Mouse (Mus musculus) ZHBTc4 (cell line): Measurements from ENCODE around the gene Ccnd1.

Experiments
- DNase-seq: peaks from one replicate; pipeline ENCODE4 v3.0.0-alpha.2; 2011; ENCODE audit warnings: low read depth, low spot score

Ccnd1 gene

DNA sequence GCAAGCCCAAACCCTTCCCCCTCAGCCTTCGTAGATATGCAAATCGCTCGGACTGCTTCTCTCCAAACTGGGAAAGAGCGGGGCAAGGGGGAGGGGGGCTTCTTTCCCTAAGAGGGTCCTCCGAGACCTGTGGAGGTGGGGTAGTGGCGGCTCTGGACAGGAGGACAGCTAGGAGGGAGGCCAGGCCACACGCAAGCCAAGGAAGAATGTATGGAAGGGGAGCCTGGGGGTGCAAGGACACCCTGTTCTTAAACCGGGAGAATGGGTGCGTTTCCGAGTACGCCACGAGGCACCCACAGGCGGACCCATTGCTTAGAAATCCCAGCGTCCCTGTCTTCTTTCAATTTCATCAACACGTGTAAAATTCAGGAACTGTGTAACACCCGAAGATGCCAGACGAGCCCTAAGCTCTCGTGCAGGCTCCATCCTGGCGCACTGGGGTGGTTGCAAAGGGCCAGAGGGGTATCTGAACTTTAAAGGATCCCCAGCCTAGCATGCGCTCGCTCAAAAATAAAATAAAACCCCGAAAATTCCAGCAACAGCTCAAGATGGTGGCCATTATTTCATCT, 362 bp upstream of the Ccnd1 start:
- DNase-seq = no peak

DNA sequence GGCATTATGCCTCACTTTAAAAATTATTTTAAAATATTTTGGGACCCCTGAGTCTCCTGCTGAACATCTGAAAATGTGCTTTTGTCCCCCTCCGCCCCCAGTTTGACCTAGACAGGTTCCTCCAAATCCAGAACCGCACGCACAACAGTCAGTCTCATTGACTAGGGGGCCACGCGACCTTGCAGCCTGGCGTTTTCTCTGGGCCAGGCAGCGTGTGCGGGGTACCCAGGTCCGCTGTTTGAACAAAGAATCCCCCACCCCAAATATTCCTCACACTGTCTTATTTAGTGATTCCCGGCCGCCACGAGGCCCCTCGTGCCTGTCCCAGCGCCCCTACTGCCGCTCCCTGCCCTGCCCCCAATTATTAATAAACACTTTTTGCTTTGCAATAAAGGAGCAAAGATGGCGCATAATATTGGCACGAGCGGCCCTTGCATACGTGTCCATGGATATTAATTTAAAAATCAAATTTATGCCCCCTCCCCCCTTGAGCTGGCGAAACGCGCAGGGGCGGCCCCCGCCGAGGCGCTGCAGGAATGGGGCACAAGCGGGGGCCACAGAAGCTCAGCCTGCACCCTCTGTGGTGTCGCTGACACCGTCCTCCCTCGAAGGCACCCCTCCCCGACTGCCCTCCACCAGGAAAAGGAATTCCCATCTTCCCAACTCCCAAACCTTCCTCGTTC, 923 bp downstream of the Ccnd1 start:
- no peak for DNase-seq

DNA sequence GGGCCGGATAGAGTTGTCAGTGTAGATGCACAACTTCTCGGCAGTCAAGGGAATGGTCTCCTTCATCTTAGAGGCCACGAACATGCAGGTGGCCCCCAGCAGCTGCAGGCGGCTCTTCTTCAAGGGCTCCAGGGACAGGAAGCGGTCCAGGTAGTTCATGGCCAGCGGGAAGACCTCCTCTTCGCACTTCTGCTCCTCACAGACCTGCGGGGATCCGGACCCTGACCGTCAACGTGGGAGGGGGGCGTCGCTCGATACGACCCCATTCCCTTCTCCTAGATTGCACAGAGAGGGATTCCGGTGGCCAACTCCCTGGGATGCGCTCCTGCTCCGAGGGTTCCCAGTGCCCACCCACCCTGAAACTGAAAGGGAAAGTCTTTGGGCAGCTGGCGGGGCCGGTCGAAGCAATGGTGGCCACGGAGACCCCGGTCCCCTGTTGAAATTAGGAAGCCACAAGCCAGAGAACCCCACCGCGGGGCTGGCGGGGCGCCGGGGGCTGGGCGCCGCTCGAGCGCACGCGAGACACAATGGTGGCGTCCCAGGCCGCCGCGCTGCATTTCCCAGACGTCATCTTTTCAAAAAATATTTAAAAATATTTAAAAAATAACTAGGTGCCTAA, 1.7 kb downstream of the Ccnd1 start:
- no peak for DNase-seq

DNA sequence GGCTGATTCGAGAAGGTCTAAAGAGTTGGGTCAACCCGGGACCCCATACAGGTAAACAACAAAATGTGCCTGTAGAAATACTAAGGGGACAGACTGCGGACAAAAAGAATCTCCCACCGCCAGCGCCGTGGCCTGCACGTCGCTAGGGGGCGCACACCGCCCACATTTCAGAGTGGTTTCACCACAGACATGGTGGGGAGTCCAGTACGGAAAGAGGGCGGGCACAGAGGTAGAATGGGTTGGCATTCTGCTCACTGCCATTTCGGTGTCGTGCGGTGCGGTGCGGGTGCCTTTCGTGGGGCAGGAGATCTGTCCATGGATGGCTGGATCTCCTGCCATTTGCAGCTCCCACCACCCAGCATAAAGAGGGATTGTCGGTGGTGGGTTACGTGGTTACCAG, 2.2 kb downstream of the Ccnd1 start:
- DNase-seq = peak; percentile 93

DNA sequence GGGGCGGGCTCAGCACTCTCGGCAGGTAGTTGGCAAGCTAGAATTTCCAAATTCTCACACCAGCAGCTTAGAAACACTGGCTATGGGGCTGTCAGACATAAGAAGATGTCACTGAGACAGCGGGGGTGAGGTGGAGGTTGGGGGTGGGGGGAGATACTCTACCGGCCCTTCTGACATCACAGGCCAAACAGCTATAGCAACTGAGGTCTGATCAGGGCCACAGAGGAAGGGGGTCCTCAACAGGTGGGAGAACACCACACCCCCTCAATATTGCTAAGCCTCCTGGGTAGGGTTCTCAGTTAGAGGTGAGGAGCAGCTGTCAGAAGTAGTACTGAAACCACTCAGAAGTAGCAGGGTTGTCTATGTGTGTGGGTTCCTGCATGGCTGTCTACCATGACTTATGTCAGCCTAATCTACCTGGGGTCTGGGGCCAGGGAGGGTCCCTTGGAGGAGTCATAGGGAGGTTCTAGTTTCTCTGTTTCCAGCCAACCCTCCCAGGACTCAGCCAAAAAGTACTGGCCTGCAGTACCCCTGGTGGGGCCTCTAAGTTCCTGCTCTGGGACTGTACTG, 3.3 kb downstream of the Ccnd1 start:
- no peak for DNase-seq

DNA sequence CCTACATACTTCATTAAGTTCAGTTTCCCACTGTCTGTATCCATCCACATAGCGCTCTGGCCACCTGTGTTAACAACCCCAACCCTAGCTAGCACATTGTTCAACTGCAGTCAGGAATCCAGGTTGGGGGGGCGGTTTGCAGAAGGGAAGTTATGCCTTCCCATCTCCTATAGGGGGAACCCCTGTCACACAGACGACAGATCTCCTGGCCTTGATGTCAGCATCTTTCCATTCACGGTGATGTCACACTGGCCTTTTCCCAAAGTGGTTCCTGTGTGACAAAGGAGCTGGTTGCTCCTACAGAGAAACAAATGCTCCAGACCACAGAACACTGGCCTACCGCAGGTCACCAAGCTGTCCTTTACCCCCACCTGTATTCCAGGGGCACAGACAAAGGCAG, 4.2 kb downstream of the Ccnd1 start:
- DNase-seq = peak; percentile 56

DNA sequence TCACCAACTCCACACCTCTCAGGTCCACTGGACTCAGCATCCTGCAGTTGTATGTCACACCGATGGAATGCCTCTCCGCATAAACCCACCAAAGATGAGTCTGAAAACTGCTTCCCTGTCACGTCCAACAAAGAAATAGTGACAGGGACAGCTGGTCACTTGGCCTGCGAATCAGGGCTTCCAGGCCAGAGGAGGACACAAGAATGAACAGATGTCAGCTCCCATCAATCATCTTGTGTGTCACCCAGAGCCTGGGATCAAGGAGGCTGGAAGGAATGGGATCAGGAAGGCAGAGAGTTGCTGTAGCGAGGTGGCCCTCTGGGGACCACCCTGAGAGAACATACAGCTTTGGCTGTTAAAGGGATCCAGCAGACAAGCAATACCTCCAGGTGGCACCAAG, 4.8 kb downstream of the Ccnd1 start:
- no peak for DNase-seq

DNA sequence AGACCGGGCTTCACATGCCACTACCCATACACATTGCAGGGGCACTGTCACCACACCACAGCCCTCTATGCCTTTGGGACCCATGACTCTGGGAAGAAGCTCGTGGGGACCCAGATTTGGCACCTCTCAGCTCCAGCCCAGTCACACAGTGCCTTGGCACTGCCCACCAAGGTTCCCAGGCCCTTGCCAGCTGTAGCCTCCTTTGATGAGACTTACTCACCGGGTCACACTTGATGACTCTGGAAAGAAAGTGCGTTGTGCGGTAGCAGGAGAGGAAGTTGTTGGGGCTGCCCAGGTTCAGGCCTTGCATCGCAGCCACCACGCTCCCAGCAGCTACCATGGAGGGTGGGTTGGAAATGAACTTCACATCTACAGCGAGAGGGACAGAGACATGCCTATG, 5.9 kb downstream of the Ccnd1 start:
- DNase-seq = no peak

DNA sequence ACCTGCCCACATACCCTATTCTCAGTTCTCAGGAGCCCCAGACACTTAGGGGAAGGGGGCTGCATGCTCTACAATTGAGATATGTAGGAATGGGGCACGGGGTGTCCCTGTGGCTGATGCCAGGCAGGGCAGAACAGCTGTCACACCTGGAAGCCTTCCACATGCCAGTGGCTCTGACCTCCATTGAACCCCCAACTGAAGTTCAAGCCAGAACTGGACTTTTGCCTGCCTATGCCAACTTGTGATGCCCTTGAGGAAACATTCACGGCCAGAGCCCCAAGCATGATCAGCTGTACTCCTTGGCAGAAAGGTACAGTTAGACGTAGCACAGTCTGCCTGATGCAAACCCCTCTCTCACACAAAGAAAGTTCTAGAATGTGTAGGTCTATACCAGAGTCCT, 6.4 kb downstream of the Ccnd1 start:
- no peak for DNase-seq

DNA sequence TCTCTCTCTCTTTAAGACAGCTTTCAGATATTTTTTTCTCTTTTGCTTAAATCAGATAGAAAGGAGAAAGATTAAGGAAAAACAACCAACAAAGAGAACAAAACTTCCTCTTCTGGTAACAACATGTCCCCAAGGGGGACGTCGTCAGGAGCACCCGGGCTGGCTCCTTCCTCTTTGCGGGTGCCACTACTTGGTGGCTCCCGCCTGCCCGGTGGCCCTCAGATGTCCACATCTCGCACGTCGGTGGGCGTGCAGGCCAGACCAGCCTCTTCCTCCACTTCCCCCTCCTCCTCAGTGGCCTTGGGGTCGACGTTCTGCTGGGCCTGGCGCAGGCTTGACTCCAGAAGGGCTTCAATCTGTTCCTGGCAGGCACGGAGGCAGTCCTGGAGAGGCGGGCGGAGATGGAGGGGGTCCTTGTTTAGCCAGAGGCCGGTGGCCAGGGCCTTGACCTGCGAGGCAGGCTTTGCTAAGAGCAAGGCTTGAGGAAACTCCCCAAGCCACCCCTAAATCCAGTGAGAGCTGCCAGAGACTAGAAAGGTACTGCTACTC, 7.3 kb downstream of the Ccnd1 start:
- DNase-seq = no peak

DNA sequence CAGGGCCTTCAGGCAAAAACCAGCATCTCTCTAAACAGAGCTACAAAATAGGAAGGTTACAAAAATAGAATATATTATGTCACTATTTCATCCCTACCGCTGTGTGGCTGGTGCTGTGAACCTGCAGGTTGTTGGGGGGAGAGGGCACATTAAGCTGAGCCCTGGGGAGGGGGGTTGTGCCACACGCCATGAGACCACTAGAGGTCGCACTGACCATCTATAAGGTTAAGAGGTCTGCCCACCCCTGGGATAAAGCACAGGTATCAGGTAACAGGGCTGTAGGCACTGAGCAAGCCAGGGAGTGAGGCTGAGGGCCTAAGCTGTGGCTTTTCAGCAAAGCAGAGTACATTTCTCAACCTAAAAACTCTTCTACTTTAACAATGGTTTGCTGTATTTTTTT, 7.9 kb downstream of the Ccnd1 start:
- peak; percentile 86 for DNase-seq

DNA sequence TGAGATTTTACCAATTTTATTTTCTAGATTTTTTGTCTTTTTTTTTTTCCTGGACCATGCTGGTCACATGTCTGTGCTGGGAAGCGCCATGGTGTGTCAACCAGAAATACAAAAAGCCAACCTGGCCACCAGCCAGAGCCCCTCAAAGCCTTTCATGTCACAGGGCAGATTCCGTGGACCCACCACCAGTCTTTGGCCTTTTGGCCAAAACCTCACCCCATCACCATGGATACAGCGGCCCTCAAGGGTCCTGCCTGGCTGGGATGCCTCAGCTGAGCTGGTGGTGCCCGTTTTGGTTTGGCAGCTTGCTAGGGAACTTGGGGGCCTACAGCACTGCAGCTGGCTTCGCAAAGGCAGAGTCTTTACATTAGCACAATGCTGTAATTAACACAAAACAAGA, 9.8 kb downstream of the Ccnd1 start:
- no peak for DNase-seq

DNA sequence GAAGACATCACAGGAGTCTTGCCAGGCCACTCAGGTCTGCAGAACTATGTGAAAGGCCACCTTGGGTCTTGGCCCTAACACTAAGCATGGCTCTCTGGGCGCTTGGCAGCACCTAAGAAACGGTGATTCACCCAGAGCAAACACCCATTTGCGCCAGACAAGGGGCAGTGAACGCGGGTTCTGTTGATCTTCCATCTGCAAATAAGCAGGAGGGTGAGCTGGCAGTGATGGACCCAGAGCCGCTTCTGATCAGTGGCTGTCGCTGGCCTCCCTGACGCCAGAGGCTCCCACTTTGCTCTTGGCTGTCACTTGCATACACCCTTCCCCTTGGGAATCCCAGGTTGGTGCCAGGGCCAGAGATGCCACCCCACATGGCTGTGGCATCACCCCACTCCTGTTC, 10.2 kb downstream of the Ccnd1 start:
- DNase-seq = no peak

DNA sequence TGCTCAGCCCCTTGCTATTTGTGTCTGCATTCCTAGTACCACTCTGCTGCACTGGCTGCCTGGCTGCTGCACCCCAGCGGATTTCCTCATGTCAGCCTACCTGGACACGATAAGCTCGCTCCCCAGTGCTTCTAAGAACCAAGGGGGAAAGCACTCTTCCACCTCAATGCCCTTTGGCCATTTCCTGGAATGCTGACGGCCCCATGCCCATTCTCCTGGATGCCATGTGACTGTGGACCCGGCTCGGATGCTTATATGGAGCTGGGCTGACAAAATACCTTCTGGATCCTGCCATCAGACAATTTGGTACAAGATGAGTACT, 10.9 kb downstream of the Ccnd1 start:
- DNase-seq = no peak

DNA sequence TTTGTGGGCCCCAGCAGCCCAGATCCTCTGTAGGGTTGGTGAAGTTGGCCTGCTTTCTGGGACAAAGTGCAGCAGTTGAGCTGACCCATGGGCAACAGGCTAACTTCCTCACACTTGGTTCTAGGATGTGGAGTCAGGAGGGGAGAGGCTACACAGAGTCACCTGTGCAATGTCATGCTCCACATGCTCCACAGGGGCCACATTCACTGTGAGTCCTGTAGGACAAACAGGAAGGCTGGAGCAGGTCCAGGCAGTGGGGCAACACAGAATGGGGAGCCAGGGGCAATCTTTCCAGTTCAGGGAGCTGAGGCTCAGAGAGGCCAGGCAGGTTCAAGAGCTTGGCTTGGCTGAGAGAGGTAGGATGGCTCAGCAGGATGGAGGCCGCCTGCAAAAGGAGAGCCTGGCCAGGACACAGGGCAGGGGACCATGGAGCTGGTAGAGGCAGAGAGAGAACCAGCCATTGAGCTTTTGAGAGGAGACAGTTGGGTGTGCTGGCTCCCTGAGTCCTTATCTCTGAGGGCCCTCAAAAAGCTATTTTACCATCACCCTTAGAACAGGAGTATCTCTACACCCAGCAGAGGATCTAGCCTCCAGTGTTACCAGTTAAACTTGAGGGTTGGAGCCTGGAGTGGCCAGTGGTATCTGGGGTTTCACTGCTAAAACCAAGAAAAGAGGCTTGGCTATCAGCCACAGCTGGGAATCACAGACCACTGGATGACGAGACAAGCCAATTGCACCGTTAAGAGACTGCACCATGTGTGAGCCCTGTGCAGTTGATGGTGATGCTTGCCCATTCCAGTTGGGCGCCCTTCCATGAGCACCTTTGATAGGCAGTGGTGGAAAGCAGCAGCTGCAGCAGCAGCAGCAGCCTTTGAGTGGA, 11.5 kb downstream of the Ccnd1 start:
- DNase-seq = no peak

DNA sequence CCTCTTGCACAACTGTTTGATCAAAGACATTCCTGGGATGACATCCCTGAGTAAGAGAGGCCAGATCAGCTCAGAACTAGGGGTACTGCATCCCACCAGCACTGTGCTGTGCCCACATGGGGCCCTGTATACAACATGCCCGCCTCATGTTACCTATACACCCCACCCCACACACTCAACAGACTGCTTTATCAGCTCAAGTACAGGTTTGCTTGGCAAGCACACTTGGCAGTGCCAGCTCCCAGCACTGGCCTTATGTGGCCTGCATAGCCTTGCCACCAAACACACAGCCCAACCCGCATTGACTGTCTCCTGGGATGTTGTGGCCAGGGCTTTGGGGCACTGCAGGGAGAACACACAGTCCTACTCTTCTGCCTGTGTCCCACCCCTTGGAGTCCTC, 12.1 kb downstream of the Ccnd1 start:
- no peak for DNase-seq

DNA sequence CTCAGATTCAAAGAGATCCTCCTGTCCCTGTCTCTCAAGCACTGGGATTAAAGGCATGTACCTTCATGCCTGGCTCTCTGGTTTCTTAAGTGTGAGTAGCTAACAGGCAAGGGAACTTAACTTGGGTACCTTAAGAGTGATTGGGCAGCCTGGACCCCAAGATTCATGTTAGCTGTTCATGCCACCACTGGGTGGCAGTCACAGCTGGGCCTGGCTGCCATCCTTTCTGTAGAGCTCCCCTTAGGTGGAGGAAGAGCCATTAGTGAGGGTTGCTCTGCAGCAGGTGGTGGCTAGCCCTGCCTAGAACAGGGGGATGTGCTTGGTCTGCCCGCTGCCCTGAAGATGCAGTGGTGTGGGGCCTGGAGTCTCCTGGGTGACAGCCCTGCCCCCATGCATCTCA, 20.9 kb downstream of the Ccnd1 start:
- DNase-seq = no peak

DNA sequence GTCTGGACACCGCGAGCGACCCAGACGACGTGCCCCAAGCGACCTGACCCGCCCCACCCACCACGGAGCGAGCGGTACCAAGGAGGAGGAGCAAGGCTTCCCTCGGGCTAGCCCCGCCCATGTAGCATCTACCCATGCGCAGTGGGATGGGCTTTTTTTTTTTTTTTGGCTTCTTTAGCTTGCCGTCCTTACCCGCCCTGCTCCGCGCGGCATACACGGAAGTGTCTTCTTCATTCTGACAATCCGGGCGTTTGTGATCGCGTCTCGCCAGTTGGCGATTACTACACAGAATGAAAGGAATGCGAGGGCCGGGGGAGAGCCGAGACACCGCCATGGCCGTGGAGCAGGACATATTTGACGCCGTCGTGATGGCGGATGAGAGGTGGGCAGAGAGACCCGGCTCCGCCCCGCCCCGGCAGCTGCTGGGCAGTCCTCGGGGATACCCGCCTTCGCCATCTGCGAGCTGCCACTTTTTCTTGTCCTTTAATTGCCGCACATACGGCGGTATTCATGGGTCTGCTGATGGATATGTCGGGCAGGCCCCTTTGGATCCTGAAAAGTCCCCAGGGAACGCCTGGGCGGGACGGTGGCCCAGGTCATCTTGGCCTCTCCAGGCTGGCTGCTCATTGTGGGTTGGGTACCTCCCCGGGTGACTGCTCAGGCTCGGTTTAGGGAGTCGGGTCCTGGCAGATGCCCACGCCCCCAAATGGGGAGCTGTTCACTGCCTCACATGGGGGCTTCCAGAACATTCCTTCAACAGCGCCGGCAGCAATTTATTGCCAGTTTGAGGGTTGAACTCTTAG, 24.6 kb downstream of the Ccnd1 start, which contains the start of gene LTO1:
TSS of gene LTO1 (plus strand) at position 153 of the 803 bp plus-strand sequence.
- DNase-seq = peak; percentile 97

DNA sequence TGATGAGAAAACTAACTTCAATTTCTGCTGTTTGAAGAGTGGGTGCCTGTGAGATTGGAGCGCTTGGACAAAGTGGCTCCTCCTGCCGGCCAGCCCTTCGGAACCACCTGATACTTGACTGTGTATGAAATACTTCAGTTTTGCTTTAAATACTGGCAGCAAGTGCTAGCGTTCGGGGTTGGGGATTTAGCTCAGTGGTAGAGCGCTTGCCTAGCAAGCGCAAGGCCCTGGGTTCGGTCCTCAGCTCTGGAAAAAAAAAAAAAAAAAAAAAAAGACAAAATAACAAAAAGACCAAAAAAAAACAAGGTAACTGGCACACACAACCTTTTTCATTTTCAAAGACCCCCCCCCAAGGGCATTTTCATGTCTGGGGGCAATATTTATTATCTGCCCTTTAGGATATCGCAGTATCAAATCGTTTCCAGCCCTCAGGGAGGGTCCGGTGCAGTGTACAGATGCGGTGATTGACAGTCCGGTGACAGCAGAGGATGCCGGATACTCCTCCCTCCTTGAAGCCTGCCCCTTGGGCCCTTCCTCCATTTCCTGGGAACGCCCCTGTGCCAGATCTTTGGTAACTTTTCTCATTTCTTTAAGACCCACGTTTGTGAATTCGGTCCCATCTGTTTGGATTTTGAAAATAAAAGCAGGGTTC, 25.3 kb downstream of the Ccnd1 start:
- DNase-seq = peak; percentile 35

DNA sequence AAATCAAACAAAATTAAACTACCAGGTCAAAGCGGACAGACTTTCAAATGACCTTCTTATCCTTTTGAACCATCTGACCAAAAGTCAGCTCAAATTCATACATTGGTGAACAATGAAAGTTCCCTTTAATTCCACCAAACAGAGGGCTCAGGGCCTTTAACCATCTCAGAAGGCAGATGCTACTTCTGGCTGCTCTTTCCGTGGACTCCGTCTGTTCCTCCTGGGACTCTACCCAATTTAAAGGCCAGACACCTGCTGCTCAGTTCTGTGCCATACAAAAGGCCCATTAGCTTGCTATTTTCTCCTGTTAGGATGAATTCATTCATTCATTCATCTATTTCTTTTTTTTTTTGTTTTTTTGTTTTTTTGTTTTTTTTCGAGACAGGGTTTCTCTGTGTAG, 26.8 kb downstream of the Ccnd1 start:
- DNase-seq = no peak

DNA sequence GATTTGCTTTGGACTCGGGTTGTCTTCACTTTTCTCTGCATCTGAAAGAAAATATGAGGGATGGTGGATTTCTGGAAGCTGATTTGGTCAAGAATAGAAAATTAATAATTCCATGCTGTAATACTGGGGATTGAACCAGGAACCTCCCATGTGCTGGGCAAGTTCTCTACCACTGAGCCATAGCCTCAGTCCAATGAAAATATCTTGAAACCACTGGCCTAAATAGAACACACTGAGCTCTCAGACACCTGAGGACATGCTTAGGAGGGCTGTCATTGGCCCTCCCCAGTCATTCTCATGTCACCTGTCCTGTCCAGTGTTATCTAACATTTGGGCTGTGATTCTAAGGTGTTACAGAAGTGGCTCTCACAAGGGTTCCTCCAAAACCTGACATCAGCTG, 28.6 kb downstream of the Ccnd1 start:
- no peak for DNase-seq
